Mouse (Mus musculus) cerebellum, adult 18-20 months (tissue): ENCODE data around the gene Plac8.

Experiments used
- DNase-seq, 2 experiments: peaks; one replicate each; pipeline ENCODE4 v3.0.0; 2021

Plac8 gene

DNA sequence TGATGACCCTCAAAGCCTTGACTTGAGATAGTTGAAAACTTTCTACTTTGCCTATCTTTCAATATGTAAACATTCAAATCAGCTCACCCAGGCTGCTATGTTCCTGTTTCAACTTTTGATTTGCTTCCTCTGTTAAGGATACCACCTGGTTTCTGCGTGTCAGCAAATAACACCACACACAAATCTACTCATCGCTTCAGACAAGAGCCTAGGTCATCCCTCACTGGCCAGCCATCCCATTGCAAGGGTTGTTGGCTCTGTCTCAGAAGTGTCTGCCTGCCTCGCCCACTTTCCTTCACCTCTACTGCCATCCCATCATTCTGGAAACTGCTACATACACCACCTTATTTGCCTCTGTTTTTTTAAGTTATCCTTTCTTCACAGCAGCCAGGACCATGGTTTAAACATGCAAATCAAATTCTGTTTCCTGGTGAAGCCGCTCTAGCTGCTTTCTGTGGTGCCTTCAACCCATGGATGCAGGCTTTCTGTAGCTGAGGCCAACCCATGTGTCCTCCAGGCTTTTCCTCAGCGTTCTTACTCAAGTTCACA is 6.9 kb upstream of the Plac8 start:
- no peak for DNase-seq

DNA sequence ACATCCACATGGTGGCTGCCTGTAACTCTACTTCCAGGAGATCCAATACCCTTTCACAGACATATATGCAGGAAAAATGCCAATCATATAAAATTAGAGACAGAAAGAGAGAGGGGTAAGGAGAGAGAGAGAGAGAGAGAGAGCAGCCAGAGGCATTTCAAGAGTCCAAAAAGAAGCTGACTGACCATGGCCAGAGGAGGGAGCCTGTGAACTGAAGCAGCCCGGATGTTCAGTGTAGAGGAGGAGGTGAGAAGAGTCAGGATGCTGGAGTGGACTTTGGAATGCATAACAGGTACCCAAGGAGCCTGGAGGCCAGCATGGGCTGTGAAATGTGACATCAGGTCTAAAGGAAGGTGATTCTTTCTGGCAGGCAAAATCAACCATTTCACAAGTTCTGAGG is 2.7 kb upstream of the Plac8 start:
- no peak for DNase-seq

DNA sequence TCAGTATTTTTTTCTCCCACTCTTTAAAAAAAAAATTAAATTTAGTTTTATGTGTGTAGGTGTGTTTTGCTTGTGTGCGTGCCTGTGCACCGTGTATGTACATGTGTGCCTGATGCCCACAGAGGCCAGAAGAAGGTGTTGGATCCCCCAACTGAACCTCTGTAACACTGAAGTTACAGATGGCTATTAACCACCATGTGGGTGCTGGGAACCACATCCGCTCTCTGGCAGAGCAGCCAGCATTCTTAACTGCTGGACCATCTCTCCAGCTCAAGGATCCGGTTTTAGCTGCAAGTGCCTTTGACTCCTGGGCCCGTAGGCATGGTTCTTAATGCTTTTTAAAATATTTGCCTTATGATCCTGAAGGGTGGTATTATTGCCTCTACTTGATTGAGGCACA is 1.2 kb upstream of the Plac8 start:
- no peak for DNase-seq

DNA sequence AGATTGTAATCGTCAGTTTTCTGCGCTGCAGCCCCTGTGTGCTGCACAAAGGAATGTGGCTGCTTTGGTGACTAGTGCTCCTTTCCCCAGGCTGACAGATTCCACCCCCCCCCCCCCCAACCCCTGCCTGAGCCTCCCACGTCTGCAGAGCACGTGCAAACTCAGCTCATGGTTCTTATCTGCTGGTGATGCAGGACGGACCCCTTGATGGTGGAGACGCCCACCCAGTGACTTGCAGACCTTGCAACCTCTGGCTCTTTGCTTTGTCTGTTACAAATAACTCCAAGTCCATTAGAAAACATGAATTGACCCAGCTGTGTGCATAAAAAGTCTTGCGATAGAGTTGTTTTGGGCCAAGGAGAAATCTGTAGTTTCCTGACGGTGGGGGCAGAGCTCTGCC is 1.3 kb downstream of the Plac8 start:
- DNase-seq, result no peak

DNA sequence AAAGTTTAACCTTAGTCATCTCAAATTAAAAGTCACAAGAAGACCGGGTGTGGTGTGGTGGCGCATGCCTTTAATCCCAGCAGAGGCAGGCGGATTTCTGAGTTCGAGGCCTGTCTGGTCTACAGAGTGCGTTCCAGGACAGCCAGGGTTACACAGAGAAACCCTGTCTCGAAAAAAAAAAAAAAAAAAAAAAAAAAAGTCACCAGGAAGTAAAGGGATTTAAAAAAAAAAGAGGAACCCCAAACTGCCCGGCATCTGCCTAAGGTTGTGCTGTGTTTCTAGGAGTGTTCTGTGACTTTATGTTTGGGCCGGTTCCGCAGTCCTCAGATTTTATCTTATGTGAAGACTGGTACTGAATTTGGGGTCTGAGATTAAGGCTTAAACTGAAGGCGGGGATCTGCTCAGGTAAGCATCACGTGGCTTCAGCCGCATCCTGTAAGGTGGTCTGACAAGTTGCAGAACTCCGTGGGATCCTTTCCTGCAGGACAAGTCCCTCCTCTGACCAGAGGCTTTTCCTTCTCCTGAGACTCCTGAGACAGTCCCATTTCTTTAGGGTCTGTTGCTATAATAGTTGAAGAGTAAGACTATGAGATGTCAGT is 1.9 kb downstream of the Plac8 start:
- DNase-seq, result no peak

DNA sequence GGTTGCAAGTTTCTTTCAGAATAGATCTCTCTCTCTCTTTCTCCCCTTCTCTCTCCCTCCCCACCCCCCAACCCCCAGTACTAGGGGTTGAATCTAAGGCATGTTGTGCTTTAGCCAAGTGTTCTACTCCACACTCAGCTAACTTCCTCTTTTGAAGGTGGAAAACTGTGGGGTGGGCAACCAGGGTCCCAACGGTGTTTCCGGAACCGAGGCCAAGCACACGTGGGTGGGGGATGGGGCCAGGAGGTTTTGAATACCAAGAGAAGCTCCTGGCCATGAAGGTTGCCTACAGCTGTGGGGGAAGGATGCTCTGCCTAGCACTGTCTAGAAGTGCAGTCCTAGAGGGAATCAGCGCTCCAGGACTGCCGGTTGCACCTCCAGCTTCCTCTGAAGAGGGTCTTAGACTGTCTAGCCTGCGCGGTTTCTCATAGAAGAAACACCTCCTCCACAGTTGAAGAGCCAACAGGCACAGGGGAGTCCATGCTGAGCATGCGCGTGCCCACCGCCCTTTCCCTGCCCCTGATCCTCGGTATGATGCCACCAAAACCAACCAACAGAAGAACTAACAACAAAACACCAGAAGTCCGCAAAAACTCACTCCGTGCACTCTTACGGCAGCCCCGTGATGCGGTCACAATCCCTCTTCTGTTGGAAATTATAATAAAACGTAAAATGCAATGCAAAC is 2.7 kb downstream of the Plac8 start:
- DNase-seq, result no peak

DNA sequence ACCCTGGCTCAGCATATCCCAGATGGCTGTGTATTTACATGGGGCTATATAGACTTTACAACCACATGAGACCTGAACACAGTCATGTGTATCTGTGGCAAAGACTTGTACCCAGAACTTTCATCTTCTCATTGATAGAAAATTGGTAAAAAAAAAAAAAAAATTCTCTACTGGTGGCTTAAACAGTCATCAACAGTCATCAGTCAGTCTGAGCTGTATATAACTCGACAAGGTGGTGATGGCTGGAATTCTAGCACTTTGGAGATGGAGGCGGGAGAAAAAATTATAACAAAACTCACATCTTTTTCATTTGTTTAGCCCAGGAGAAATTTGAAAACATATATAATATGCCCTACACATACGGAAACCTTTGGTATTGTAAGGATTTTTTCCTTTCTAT is 3.2 kb downstream of the Plac8 start:
- no peak for DNase-seq

DNA sequence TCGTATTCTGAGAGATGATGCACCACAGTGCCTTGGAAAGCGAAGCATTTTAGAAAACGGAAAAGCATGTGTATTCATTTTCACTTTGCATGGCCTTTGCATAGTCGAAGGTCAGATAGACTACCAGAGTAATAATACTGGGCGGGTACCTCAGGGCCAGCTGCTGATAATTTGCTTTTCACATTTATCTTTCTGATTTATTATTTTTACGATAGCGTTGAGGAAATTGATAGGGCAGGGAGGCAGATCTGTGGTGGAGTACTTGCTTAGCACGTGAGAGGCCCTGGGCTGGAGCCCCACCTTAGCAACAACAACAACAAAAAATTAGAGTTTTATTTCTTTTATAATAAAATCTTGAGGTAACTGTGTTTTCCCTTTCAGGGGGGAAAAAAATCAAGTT is 3.9 kb downstream of the Plac8 start:
- DNase-seq, result no peak

DNA sequence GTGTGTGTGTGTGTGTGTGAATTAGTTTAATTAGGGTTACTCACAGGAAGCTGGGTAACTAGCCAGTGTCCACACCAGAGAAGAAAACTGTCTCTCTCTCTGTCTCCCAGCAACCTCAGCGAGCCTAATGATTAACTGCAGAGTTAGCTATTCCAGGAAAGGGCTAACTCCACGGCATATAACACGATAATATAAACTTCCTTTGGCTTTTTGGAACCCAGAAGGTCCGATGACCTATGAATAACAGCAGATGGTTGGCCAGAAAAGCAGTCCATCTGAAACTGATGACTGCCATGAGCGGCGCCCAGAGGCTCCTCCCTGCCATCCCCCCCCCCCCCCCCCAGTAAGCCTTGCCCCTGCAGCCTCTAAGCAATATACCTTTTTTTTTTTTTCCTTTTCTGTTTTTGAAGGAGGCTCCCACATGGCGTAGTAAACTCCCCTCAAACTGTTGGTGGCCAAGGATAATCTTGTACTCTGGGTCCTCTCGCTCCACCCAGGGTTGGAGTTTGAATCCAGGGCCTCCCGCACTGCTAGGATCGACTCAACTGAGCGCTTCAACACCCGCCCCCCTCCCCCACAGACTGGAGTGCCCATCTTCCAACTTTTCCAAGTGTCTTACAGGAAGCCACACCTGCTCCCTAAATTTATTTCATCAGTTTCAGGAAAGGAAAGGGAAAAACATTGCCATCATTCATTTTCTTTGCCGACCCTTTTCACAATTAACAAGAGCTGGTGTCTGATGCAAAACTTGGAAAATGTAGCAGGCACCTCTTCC is 4.6 kb downstream of the Plac8 start:
- no peak for DNase-seq

DNA sequence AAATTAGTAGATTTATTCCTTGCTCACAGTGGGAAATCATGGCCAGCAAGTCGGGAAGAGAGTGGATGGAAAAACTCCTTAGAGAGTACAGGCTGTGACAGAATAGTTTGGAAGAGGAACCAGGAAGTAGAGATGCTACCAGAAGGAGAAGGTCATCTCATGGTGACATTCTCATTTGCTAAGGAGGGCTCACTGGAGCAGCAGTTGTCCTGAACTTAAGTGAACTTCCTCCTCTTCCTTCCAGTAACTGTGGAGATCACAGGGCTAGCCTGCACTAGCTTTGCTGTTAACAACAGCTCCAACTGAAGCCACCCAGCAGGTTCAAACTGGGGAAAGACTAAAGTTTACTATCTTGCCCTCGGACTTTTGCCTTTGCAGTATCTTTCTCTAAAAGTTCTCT is 5.2 kb downstream of the Plac8 start:
- no peak for DNase-seq

DNA sequence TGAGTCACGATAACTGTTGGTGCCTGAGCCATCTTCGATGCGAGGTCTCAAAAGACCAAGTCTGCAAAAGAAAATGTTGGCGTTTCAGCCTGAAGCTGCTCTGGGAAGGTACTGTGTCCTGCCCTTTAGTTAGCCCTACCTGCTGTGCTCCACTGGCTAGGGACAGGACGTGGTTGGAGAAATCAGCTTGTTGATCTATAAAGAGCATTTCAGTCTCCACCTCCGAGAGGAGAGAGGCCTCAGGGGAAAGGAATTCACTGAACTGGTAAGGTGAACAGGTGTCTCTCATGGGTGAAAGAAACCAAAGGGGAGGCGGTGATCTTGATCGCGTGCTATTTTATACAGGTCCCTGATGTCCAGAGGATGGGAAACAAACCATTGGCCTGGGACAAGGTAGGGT is 9.3 kb downstream of the Plac8 start:
- no peak for DNase-seq

DNA sequence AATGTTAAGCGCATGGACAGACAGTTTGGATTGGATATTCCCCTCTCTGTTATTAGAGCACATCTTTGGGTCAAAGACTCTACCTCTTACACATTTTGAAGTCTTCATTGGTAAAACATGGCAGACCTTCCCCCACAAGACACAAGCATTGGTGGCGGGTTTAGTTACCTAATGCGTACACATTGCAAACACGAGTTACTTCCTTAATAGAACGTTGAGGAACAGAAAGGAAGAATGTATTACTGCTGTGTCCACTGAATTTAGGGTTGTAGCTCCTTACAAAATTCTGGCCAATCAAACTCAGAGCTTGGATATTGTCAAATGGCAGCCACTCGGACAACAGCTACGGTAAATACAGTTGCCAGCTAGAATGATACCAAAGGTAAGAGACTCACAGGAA is 12.7 kb downstream of the Plac8 start:
- DNase-seq, result no peak

DNA sequence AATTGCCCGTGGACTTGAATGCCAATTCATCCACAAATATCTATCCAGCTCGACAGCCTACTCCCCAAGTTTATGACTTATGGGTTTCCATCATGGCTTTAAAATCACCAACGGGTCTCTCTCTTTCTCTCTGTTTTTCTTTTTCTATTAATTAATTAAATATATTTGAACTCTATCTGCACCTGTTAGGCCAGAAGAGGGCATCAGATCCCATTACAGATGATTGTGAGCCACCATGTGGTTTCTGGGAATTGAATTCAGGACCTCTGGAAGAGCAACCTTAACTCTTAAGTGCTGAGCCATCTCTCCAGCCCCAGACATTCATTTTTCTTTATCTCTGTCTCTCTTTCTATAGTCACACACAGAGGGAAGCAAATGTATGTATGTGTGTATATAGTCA is 13.3 kb downstream of the Plac8 start:
- no peak for DNase-seq

DNA sequence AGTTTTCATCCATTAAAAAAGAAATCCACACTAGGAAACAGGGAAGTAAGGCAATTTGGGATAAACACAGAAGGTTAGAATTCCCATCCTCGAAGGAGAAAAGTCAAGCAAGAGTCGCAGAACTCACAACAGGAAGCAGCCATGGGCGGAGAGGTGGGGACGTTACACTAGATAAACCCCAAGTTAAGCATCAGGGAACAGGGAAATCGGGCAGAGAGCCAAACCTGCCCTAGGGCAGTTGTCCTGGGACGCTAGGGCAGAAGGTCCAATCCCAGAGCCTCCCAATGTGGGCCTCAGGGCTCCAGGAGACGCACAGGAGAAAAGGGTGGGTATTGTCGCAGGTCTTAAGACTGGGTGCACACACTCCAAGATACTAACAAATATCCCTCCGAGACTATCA is 14.5 kb downstream of the Plac8 start:
- DNase-seq, result no peak

DNA sequence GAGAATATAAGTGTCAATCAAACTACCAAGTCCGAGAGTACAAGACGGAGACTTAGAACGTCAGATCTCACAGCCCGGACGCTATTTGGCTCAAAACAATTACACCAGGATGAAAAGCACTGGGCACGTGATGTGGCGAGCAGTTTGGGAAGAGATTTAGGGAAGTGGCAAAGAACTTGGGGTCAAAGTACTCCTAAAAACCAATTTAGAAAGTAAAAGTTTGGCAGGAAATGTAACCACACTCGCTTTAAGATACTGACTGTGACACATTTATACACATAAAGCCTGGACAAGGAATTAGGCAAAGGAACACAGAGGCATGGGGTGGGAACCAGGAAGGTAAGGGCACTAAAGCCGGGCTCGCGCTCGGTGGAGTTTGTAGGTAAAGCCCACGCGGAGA is 15.0 kb downstream of the Plac8 start:
- no peak for DNase-seq

DNA sequence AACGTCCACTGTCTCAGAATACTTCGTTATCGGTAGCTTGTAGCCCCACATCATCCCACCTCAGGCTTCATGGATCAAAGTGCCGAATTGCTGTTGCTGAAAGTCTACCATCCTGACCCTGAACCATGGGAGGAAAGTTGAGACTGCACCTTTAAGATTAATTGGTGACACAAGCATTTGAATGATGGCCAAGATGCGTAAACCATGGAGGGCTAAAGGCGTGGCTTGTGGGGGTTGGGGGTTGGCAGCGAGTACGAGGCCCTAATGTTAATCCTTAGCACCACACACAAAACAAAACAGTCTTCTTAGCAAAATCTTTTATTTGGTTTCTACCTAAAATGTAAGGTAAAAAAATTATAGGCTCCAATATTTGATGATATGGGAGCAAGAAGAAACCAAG is 18.6 kb downstream of the Plac8 start:
- DNase-seq, result no peak

DNA sequence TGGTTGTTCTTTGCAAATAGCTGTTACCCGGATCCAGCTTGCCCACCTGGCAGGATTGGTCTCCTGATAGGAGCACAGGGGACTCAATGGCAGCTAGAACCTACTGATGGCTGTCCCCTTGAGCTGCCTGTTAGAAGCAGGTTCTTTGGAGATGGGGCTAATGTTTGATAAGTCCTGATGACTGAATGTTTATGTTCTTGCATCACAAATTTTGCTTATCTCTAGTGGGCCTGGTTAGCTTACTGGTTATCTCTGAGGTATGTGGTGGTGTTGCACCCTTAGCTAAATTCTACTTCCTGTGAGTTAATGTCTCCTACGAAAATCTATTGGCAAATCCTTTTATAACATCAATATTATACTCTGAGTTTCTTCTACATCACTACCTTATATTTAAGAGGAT is 20.1 kb downstream of the Plac8 start:
- no peak for DNase-seq

DNA sequence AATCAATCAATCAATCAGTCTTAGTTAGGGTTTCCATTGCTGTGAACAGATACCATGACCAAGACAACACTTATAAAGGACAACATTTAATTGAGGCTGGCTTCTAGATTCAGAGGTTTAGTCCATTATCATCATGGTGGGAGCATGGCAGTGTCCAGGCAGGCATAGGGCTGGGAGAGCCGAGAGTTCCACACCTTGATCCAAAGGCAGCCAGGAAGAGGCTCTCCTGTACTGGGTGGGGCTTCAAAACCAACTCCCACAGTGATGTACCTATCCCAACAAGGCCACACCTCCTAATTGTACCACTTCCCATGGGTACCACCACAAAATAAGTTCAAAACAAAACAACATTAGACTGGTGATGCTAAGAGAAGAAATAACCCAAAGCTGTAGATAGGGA is 21.9 kb downstream of the Plac8 start:
- no peak for DNase-seq

DNA sequence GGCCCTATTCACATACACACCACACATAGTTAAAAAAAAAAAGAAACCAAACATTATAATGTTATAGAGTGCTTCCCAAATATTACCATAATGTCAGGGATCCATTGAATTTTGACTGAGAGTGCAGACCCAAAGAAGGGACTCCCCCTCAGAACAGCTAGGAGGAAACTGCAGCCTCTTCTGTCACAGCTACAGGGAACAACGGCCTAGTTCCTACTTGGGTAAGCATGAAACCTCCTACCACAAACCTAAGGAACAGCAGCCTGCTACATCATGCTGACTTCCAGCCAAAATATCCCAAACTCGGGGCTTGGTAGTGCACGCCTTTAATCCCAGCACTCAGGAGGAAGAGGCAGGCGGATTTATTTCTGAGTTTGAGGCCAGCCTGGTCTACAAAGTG is 22.7 kb downstream of the Plac8 start:
- DNase-seq, result no peak

DNA sequence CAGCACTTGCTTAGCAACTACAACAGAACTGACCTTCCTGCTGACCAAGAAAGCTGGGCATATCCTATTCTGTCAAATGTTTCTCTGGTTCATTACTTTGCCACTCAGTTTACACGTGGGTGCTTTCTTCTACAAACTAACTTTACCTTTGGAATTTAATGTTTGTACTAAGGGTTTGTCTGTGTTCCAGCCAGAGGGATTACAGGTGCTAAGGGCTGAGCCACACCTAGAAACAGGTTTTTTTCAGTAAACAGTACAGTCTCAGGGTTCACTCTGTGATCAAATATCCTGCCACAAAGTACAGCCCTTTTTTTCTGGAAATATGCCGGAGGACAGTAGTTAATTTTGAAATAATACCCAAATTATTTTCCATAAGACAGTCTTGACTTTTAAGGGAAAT is 23.8 kb downstream of the Plac8 start:
- DNase-seq, result no peak

DNA sequence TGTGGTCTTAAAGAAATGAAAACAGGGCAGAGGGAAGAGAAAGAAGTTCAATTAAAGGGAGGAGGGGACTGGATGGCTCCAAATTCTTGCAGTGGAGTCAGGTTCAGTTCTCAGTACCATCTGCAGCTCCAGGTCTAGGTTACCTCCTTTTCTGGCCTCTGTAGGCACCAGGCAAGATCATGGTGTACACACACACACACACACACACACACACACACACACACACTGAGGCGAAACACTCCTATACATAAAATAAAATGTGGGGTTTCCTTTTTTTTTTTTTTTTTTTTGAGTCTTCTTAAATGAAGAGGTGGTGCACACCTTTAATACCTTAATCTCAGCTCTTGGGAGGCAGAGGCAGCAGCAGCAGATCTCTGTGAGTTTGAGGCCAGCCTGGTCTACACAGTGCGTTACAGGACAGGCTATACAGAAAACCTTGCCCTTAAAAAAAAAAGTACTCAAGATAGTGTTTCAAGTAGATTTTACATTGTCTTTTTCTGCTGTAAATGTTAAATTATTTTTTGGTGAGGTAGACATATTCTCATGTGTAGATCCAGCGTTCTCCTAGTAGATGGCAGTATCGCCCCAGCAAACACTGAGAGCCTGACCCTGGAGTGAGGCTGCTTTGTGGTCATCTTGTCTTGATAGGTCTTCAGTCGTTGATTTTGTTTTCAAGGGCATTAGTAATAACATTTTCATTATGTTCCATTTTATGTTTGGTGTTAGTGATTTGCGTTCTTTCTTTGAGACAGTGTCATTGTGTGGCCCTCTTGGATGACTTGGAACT is 25.6 kb downstream of the Plac8 start:
- DNase-seq, result no peak

DNA sequence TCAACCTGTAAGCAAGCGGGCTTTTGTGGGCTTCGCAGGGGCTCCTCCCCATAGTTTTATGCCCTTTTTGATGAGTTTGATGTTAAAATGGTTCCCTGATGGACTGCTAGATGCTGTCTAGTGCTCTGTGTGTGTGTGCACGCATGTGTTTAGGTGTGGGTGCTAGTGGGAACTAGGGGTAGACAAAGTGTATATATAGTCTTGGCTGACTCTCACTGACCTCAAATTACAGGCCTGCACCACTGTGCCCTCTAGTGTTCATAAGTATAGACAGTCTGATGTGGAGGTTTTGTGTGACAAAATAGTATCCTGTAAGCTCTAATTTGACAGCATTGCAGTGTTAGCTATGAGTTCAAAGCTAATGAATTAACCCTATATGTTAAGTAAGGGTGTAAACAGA is 35.4 kb downstream of the Plac8 start:
- no peak for DNase-seq

DNA sequence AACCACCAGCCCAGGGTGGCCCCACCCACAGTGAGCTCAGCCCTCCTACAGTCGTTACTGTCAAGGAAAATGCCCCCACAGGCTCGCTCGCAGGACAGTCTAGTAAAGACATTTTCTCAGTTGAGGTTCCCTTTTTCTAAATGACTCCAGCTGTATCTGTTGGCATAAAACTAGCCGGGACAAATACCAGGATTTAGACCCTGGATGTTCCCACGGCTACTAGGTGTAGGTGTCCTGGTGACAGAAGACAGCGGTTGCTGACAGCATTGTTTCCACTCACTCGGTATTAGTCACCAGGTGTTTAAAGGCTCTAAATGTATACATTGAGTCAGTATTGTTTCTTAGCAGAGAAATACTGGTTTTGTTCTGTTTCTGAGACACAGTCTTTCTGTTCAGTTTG is 36.2 kb downstream of the Plac8 start:
- no peak for DNase-seq
